Mouse (Mus musculus): ENCODE measurements around the gene B4galnt2. TPM values are rescaled to one million over a fixed set of nuclear protein-coding genes. Genes with fewer than 3 reads are reported as not detected.

Gene B4galnt2
- polyA plus RNA-seq (2015; fragmentation: Nextera tagmentation; extraction: Ambion mirVana) = 3.0 and 4.5 TPM in 2 replicates

DNA sequence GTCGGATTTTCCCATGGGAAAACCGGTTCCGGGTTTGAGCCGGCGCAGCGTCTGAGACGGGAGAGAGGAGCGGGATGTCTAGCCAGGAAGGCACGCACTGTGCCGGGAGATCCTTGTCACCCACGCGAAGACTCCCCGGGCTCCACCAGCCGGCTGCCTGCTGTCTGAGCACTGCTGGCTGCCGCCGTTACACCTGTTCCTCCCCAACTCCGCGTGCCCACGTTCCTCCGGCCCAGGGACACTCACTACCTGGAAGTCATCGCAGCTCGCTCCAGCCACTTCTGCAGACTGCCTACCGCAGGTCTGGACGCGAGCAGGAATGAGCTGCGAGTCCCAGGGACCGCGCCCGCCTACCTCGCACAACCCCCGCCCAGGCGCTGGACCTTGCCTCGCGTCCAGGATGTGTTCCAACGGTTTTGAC, at the start of gene B4galnt2:
Gene B4galnt2 (minus strand): TSS at position 321 of the 421 bp plus-strand sequence.
- H3K4me3 ChIP-seq (replicated peaks; ENCODE audit: low read length) = peak within 1 kb of the TSS; percentile 39
- peaks cover 14% of the 10 kb centered on the region for H3K4me1 ChIP-seq (ENCODE audit: control insufficient read depth, insufficient read depth, low read length)
- peaks cover 41% of the 10 kb centered on the region for H3K27me3 ChIP-seq (ENCODE audit: control insufficient read depth, insufficient read depth, low read length)
- peak within 1 kb of the TSS; percentile 51 for H3K4me2 ChIP-seq (ENCODE audit: low read depth, low read length)
- 2% methylated on average over 35 of the region's 35 CpGs for WGBS
- H3K36me3 ChIP-seq (ENCODE audit: control insufficient read depth, insufficient read depth, low read length) = no peaks in the 10 kb centered on the region
- no peaks in the 10 kb centered on the region for H3K9me3 ChIP-seq (replicated peaks; ENCODE audit: control insufficient read depth, low read length)
- peak within 1 kb of the TSS; percentile 26; the same call in 1 of the 2 replicates for H3K9ac ChIP-seq (ENCODE audit: low read length)
- H3K27ac ChIP-seq (ENCODE audit: low read length) = no peak within 1 kb of the TSS
- ATAC-seq (ENCODE audit: insufficient read depth, low FRiP score) = no peak

DNA sequence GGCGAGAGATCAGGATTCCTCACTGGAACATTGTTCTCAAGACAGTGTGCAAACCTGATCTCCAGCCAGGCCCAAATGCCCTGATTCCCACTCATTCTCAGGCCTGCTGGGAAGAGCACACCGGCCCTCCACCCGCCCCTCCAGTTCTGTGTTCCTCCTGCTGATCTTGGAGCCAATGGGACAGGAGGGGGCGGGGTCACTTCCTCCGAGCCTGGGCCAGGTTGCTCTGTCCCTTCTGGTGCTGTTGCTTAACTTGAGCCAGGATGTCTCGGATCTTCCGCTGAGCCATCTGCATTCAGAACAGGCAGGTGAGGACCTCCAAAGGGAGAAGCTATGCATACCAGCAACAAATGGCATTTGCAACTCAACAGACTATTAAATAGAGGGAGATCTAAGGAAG, 48.6 kb upstream of the B4galnt2 start:
- ATAC-seq (ENCODE audit: insufficient read depth, low FRiP score) = no peak
- H3K36me3 ChIP-seq (ENCODE audit: control insufficient read depth, insufficient read depth, low read length) = peaks cover 14% of the 10 kb centered on the region; the same call in 1 of the 2 replicates
- 66% methylated on average over 7 of the region's 7 CpGs for WGBS

GRCm38 (mm10) chr11:95959152-95959551, 44.5 kb upstream of the B4galnt2 start:
- Histone ChIP-seq H3K9ac (ENCODE audit: low read length) (no peak overlapping the region), H3K36me3 (ENCODE audit: control insufficient read depth, insufficient read depth, low read length) (no peaks in the 10 kb centered on the region; the same call in 1 of the 2 replicates), H3K9me3 (replicated peaks; ENCODE audit: control insufficient read depth, low read length) (no peaks in the 10 kb centered on the region), H3K4me3 (replicated peaks; ENCODE audit: low read length) (no peak overlapping the region), H3K4me1 (ENCODE audit: control insufficient read depth, insufficient read depth, low read length) (no peaks in the 10 kb centered on the region), H3K27ac (ENCODE audit: low read length) (no peak overlapping the region), H3K27me3 (ENCODE audit: control insufficient read depth, insufficient read depth, low read length) (no peaks in the 10 kb centered on the region), H3K4me2 (ENCODE audit: low read depth, low read length) (no peak overlapping the region)
- WGBS = 54% methylated on average over 6 of the region's 6 CpGs
- ATAC-seq (ENCODE audit: insufficient read depth, low FRiP score) = no peak

More for the DNA sequence above, 48.6 kb upstream of the B4galnt2 start:
- H3K27ac ChIP-seq (ENCODE audit: low read length) = no peak overlapping the region
- no peak overlapping the region for H3K4me2 ChIP-seq (ENCODE audit: low read depth, low read length)
- no peaks in the 10 kb centered on the region for H3K9me3 ChIP-seq (replicated peaks; ENCODE audit: control insufficient read depth, low read length)
- H3K4me1 ChIP-seq (ENCODE audit: control insufficient read depth, insufficient read depth, low read length) = no peaks in the 10 kb centered on the region
- H3K27me3 ChIP-seq (ENCODE audit: control insufficient read depth, insufficient read depth, low read length) = no peaks in the 10 kb centered on the region
- no peak overlapping the region for H3K9ac ChIP-seq (ENCODE audit: low read length)
- H3K4me3 ChIP-seq (replicated peaks; ENCODE audit: low read length) = no peak overlapping the region

GRCm38 (mm10) chr11:95958251-95958650, 43.6 kb upstream of the B4galnt2 start:
- Histone ChIP-seq H3K9me3 (replicated peaks; ENCODE audit: control insufficient read depth, low read length) (no peaks in the 10 kb centered on the region), H3K27me3 (ENCODE audit: control insufficient read depth, insufficient read depth, low read length) (no peaks in the 10 kb centered on the region), H3K4me1 (ENCODE audit: control insufficient read depth, insufficient read depth, low read length) (no peaks in the 10 kb centered on the region), H3K4me3 (replicated peaks; ENCODE audit: low read length) (no peak overlapping the region), H3K27ac (ENCODE audit: low read length) (no peak overlapping the region), H3K4me2 (ENCODE audit: low read depth, low read length) (no peak overlapping the region), H3K36me3 (ENCODE audit: control insufficient read depth, insufficient read depth, low read length) (no peaks in the 10 kb centered on the region; the same call in 1 of the 2 replicates), H3K9ac (ENCODE audit: low read length) (no peak overlapping the region)
- WGBS = 79% methylated on average over 9 of the region's 9 CpGs
- ATAC-seq (ENCODE audit: insufficient read depth, low FRiP score) = no peak

- no peak for ATAC-seq (ENCODE audit: insufficient read depth, low FRiP score)
- H3K4me3 ChIP-seq (replicated peaks; ENCODE audit: low read length) = peak overlapping the region; percentile 16; the same call in 1 of the 2 replicates
- 67% methylated on average over 7 of the region's 7 CpGs for WGBS
- H3K4me1 ChIP-seq (ENCODE audit: control insufficient read depth, insufficient read depth, low read length) = no peaks in the 10 kb centered on the region
- H3K9ac ChIP-seq (ENCODE audit: low read length) = no peak overlapping the region
- no peak overlapping the region; the same call in 1 of the 2 replicates for H3K4me2 ChIP-seq (ENCODE audit: low read depth, low read length)
- H3K27ac ChIP-seq (ENCODE audit: low read length) = no peak overlapping the region
- H3K36me3 ChIP-seq (ENCODE audit: control insufficient read depth, insufficient read depth, low read length) = no peaks in the 10 kb centered on the region; the same call in 1 of the 2 replicates
- H3K9me3 ChIP-seq (replicated peaks; ENCODE audit: control insufficient read depth, low read length) = no peaks in the 10 kb centered on the region
- no peaks in the 10 kb centered on the region for H3K27me3 ChIP-seq (ENCODE audit: control insufficient read depth, insufficient read depth, low read length)
Observed at GRCm38 (mm10) chr11:95957407-95957806, 42.7 kb upstream of the B4galnt2 start.

DNA sequence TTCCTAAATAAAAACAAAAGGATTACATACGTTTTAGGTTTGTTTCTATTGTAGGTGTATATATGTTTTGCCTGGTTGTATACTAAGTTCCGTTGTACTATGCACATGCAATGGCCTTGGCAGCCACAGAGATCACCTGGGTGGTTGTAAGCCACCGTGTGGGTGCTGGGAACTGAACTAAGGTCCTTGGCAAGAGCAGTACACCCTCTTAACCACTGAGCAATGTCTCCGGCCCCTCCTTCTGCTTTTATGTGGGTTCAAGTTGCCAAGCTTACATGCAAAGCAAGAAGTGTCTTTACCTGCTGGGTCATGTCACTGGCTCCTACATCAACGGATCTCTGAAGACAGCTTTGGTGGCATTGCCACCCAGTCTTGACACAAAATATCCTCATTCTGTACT, 38.6 kb upstream of the B4galnt2 start:
- Histone ChIP-seq H3K4me3 (replicated peaks; ENCODE audit: low read length) (no peak overlapping the region), H3K9ac (ENCODE audit: low read length) (no peak overlapping the region), H3K4me2 (ENCODE audit: low read depth, low read length) (no peak overlapping the region), H3K4me1 (ENCODE audit: control insufficient read depth, insufficient read depth, low read length) (no peaks in the 10 kb centered on the region), H3K27ac (ENCODE audit: low read length) (no peak overlapping the region), H3K9me3 (replicated peaks; ENCODE audit: control insufficient read depth, low read length) (no peaks in the 10 kb centered on the region), H3K27me3 (ENCODE audit: control insufficient read depth, insufficient read depth, low read length) (no peaks in the 10 kb centered on the region), H3K36me3 (ENCODE audit: control insufficient read depth, insufficient read depth, low read length) (no peaks in the 10 kb centered on the region)
- no peak for ATAC-seq (ENCODE audit: insufficient read depth, low FRiP score)
- WGBS = 83% methylated on average over 5 of the region's 5 CpGs

DNA sequence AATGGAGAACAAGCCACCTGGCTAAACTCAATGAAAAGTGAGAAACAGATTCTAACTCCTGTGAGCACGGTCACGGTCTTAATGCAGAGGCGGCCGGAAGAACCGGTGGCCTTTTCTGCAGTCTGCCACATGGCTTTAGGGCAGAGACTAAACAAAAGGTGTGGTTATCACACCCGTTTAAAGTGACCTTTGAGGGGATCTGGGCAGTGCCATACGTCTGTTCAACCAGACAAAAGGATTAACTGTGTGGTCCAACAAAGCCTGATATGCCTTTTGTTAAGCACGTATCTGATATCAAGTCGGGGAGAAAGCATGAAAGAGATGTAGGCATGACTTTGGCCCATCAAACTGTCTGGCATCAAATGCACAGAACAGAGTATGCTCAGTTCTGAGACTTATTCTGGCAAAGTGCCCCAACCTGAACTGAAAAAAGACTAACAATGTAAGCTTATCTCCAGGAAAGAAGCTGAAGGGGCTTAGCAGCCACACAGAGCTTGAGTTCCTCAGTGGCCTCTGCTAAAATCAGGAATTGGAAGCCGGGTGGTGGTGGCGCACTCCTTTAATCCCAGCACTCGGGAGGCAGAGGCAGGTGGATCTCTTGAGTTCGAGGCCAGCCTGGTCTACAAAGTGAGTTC, 31.3 kb upstream of the B4galnt2 start:
- H3K4me2 ChIP-seq (ENCODE audit: low read depth, low read length) = no peak overlapping the region
- no peaks in the 10 kb centered on the region for H3K9me3 ChIP-seq (replicated peaks; ENCODE audit: control insufficient read depth, low read length)
- H3K4me3 ChIP-seq (replicated peaks; ENCODE audit: low read length) = no peak overlapping the region
- no peak overlapping the region for H3K27ac ChIP-seq (ENCODE audit: low read length)
- ATAC-seq (ENCODE audit: insufficient read depth, low FRiP score) = no peak
- H3K4me1 ChIP-seq (ENCODE audit: control insufficient read depth, insufficient read depth, low read length) = no peaks in the 10 kb centered on the region
- no peaks in the 10 kb centered on the region for H3K27me3 ChIP-seq (ENCODE audit: control insufficient read depth, insufficient read depth, low read length)
- no peaks in the 10 kb centered on the region for H3K36me3 ChIP-seq (ENCODE audit: control insufficient read depth, insufficient read depth, low read length)
- 64% methylated on average over 13 of the region's 13 CpGs for WGBS
- H3K9ac ChIP-seq (ENCODE audit: low read length) = no peak overlapping the region

DNA sequence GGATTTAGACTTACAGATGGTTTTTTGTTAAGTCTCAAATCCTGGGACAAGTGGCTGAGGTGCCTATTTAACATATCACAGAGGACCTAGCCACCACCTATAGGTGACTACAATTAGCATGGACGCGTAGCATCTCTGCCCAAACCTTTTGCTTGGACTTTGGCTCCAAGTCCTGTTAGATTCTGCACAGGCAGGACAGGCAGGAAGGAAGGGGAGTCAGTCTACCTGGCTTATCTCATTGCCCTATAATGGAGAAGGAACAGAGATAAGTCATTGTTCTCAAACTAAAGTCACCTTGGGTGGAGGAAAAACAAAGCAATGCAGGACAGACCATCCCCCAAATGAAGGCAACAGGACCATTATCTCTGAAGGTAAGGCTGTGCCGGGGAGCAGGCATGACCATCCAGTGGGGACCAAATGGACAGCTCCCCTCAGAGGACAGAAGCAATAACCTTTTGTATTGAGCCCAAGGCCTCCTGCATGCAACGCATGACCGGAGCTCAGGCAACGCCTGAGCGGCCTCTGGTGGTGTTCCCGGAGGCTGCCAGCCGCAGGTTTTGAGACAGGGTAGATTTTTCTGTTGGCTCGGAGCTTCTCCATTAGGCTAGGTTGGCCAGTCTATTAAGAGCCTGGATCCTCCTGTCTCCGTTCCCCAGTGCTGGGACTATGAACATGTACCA, 25.3 kb upstream of the B4galnt2 start:
- Histone ChIP-seq H3K9me3 (replicated peaks; ENCODE audit: control insufficient read depth, low read length) (no peaks in the 10 kb centered on the region), H3K4me2 (ENCODE audit: low read depth, low read length) (no peak overlapping the region), H3K4me1 (ENCODE audit: control insufficient read depth, insufficient read depth, low read length) (0 out of 2 replicates have a peak, but pooled peaks cover 2% of the 10 kb centered on the region), H3K9ac (ENCODE audit: low read length) (no peak overlapping the region), H3K27ac (ENCODE audit: low read length) (no peak overlapping the region), H3K27me3 (ENCODE audit: control insufficient read depth, insufficient read depth, low read length) (no peaks in the 10 kb centered on the region), H3K4me3 (replicated peaks; ENCODE audit: low read length) (no peak overlapping the region), H3K36me3 (ENCODE audit: control insufficient read depth, insufficient read depth, low read length) (no peaks in the 10 kb centered on the region)
- WGBS = 36% methylated on average over 11 of the region's 11 CpGs
- ATAC-seq (ENCODE audit: insufficient read depth, low FRiP score) = no peak

DNA sequence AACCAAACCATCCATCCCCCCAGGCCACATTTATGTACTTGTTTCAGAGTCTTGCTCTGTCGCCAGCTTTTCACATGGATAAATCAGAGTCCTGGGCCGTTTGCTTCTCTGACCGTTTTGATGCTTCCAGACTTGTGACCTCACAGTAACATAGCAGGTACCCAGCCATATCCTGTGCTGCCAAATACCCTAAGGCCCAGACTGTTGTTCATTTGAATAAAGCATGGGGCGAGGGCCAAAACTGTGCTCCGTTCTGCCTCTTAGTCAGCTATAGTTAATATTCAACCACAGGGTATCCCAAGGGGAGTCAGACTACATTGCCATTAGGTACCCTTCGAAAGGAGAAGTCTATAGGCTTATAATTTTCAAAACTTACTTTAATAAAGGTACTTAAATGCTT, 21.7 kb upstream of the B4galnt2 start:
- no peak for ATAC-seq (ENCODE audit: insufficient read depth, low FRiP score)
- 65% methylated on average over 6 of the region's 6 CpGs for WGBS

More for the DNA sequence above, 21.7 kb upstream of the B4galnt2 start:
- Histone ChIP-seq H3K27ac (ENCODE audit: low read length) (no peak overlapping the region), H3K9ac (ENCODE audit: low read length) (no peak overlapping the region), H3K4me3 (replicated peaks; ENCODE audit: low read length) (no peak overlapping the region), H3K27me3 (ENCODE audit: control insufficient read depth, insufficient read depth, low read length) (no peaks in the 10 kb centered on the region), H3K4me1 (ENCODE audit: control insufficient read depth, insufficient read depth, low read length) (0 out of 2 replicates have a peak, but pooled peaks cover 2% of the 10 kb centered on the region), H3K36me3 (ENCODE audit: control insufficient read depth, insufficient read depth, low read length) (no peaks in the 10 kb centered on the region), H3K9me3 (replicated peaks; ENCODE audit: control insufficient read depth, low read length) (no peaks in the 10 kb centered on the region), H3K4me2 (ENCODE audit: low read depth, low read length) (no peak overlapping the region)
